Mouse (Mus musculus) frontal cortex, postnatal 25 days (tissue): ENCODE data around the gene Ptgs2.

Source experiments
- DNase-seq, 2 experiments: peaks; one replicate each; pipeline ENCODE4 v3.0.0; 2022; ENCODE audit warnings: low spot score in 2 of 2

Gene Ptgs2

DNA sequence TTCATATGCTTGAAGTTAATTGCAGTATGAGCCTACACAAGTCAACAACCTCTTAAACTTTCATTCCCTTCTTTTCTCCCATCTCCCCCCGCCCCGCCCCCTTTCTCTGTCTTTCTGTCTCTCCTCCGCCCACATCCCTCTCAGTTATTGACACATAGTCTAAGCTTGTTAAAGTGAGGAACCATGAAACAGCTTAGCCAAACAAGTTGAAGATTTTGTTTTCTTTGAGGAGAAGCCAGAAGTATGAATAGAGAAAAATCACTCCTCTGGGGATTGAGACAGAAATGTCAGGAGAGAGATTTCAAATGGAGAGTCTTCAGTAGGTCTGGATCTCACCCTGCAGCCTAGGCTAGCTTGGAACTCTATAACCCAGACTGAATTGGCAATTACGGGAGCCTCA, 47.4 kb downstream of the Ptgs2 start:
- DNase-seq, result no peak

DNA sequence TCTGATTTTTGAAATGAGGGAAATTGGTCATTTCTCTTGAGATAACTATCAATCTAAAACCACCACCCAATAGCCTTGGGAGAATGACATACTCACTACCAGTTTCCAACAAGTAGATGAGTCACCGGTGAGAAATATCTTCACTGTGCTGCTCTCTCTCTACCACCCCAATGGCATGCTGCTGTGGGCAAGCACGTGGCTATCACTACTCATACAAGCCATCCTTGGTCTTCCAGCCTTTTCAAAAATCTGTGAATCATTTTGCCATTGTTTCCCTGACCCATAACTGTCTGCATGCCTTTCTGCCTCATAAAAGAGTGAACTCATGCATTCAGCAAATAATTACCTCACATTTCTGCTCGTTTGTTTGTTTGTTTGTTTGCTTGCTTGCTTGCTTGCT, 51.6 kb downstream of the Ptgs2 start:
- no peak for DNase-seq
